Mouse (Mus musculus) forebrain, embryonic 13.5 days (tissue): ENCODE data around the gene Sh3tc1. TPM values are rescaled to one million over a fixed set of nuclear protein-coding genes. Genes with fewer than 3 reads are reported as not detected.

Source experiments
- ATAC-seq: fragments of 200-750 bp; cut with Nextera tagmentation; 2 replicates; pipeline ENCODE4 v1.8.0; 2017
- H3K27ac ChIP-seq: fragments of 300-500 bp; sonication (generic); 2 replicates; pipeline ENCODE4 v1.5.1; 2015; ENCODE audit warnings: inconsistent platforms, mild to moderate bottlenecking, moderate library complexity
- H3K27me3 ChIP-seq: fragments of 300-500 bp; sonication (generic); 2 replicates; pipeline ENCODE4 v1.6.1; 2015; ENCODE audit warnings: mild to moderate bottlenecking, inconsistent platforms
- H3K36me3 ChIP-seq: fragments of 300-500 bp; sonication (generic); 2 replicates; pipeline ENCODE4 v1.6.1; 2015; ENCODE audit warnings: mild to moderate bottlenecking, inconsistent platforms; ENCODE audit not compliant: poor library complexity, severe bottlenecking
- H3K4me1 ChIP-seq: fragments of 300-500 bp; sonication (generic); 2 replicates; pipeline ENCODE4 v1.6.1; 2015; ENCODE audit warnings: inconsistent platforms
- H3K4me2 ChIP-seq: fragments of 300-500 bp; sonication (generic); 2 replicates; pipeline ENCODE4 v1.6.1; 2015; ENCODE audit warnings: inconsistent platforms, mild to moderate bottlenecking, moderate library complexity
- H3K4me3 ChIP-seq: fragments of 300-500 bp; sonication (generic); 2 replicates; pipeline ENCODE4 v1.5.1; 2015; ENCODE audit warnings: mild to moderate bottlenecking, inconsistent platforms
- H3K9ac ChIP-seq: fragments of 300-500 bp; sonication (generic); 2 replicates; pipeline ENCODE4 v1.6.1; 2015; ENCODE audit warnings: mild to moderate bottlenecking, inconsistent platforms
- H3K9me3 ChIP-seq: fragments of 300-500 bp; sonication (generic); replicated peaks from 2 replicates; pipeline ENCODE4 v1.6.1; 2016; ENCODE audit warnings: inconsistent platforms
- WGBS: fragments of 180-500 bp; shearing (Covaris S2); methylation state at CpG from one replicate; pipeline ENCODE4 v1.1.7; 2015; 5-methylcytosine and 5-hydroxymethylcytosine counted together
- polyA plus RNA-seq: library from polyadenylated mRNA; unstranded; fragments of >200 nt; fragmentation: Nextera tagmentation; extraction: Ambion mirVana; gene quantifications from 2 replicates; pipeline ENCODE4 v1.2.1, GENCODE M21; 2015

Gene Sh3tc1
- polyA plus RNA-seq, 1 experiment from 2014 or later, result 2.1 TPM

DNA sequence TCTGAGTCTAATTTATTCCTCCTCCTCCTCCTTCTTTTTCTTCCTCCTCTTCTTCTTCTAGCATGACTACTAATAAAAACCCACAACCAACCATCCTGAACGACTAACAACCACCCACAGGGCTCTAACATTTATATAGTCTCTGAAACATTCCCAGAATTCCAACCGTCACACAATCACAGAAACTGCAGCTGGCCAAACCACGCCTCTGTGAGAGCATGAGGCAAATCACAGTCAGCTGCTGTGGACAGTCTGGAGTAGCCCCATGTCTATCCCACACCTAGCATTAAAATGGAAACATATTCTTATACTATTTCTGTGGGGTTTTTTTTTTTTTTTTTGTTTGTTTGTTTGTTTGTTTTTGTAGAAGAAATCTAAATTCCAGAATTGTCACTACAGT is 9.6 kb upstream of the Sh3tc1 start:
- WGBS, result 62% methylated on average over 3 of the region's 3 CpGs
- H3K4me2 ChIP-seq, result no peak overlapping the region
- no peak overlapping the region for H3K4me3 ChIP-seq
- ATAC-seq, result no peak
- H3K4me1 ChIP-seq, result no peaks in the 10 kb centered on the region
- H3K9me3 ChIP-seq, result no peaks in the 10 kb centered on the region
- no peak overlapping the region for H3K27ac ChIP-seq
- H3K9ac ChIP-seq, result no peak overlapping the region
- H3K36me3 ChIP-seq, result no peaks in the 10 kb centered on the region
- H3K27me3 ChIP-seq, result no peaks in the 10 kb centered on the region

DNA sequence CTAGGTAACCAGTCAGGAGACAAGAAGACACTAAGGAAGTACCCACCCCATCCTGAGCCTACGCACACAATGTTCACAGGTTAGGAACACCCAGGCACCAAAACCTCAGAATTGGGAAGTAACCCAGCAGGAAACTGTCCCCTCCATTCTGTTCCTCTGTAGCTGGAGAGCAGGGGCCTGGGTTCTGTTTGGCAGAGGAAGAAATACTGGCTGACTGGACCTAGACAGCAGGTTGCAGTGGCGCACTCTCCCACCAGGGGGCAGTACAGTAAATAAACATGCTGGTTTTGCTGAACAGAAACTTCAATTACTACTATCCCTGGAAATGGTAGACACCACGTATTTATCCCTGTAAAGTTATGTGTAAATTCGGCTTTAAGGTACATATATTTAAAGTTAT is 7.1 kb upstream of the Sh3tc1 start:
- Histone ChIP-seq H3K27ac (no peak overlapping the region), H3K27me3 (no peaks in the 10 kb centered on the region), H3K4me2 (no peak overlapping the region), H3K36me3 (no peaks in the 10 kb centered on the region), H3K4me3 (no peak overlapping the region), H3K9me3 (no peaks in the 10 kb centered on the region), H3K4me1 (no peaks in the 10 kb centered on the region), H3K9ac (no peak overlapping the region)
- 27% methylated on average over 4 of the region's 4 CpGs for WGBS
- no peak for ATAC-seq

- H3K27ac ChIP-seq, result no peak overlapping the region
- WGBS, result 80% methylated on average over 5 of the region's 5 CpGs
- no peaks in the 10 kb centered on the region for H3K36me3 ChIP-seq
- no peak overlapping the region for H3K4me2 ChIP-seq
- no peaks in the 10 kb centered on the region for H3K9me3 ChIP-seq
- H3K4me1 ChIP-seq, result no peaks in the 10 kb centered on the region
- H3K4me3 ChIP-seq, result no peak overlapping the region
- no peak for ATAC-seq
- no peak overlapping the region for H3K9ac ChIP-seq
- H3K27me3 ChIP-seq, result peaks cover 12% of the 10 kb centered on the region
Measured at GRCm38 (mm10) chr5:35745406-35745805, 5.6 kb upstream of the Sh3tc1 start.

GRCm38 (mm10) chr5:35743990-35744722 is 4.4 kb upstream of the Sh3tc1 start:
- WGBS, result 86% methylated on average over 7 of the region's 7 CpGs
- no peaks in the 10 kb centered on the region for H3K4me1 ChIP-seq
- H3K27ac ChIP-seq, result no peak overlapping the region
- H3K9me3 ChIP-seq, result no peaks in the 10 kb centered on the region
- H3K9ac ChIP-seq, result no peak overlapping the region
- H3K36me3 ChIP-seq, result no peaks in the 10 kb centered on the region
- H3K27me3 ChIP-seq, result peaks cover 23% of the 10 kb centered on the region
- no peak for ATAC-seq
- H3K4me2 ChIP-seq, result no peak overlapping the region
- no peak overlapping the region for H3K4me3 ChIP-seq

DNA sequence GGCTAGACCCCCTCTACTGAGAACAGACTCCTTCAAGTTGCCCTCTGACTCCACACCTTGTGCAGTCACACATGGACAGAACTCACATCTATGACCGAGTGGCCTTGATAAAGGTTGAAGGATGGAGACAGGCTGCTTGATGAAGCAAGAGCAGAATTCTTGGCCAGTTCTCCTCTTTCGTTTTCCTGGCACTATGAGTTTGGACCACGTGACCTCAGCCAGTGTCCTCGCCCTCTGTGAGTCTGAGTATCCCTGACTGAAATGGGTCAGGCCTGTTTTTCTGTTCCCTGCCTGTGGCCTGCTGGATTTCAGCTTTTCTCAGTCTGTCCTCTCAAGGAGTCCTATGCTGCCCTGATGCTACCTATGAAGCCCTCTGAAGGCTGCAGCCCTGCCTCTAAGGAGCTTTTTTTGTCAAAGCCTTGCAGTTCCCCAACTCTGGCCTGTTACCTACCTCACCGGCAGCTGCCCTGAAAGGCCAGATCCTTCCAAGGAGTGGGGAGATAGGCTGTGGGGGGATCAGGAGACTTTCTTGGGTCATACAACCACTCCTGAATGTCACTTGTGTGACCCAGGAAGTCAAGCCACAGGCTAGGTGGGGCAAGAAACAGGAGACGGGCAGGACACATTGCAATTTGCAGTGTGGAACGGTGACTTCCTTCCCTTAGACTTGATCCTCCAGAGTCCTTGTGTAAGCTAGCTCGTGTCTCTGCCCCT is 3.6 kb upstream of the Sh3tc1 start:
- 72% methylated on average over 8 of the region's 8 CpGs for WGBS
- no peak for ATAC-seq
- Histone ChIP-seq H3K4me2 (no peak overlapping the region), H3K9ac (no peak overlapping the region), H3K4me3 (no peak overlapping the region), H3K27ac (no peak overlapping the region), H3K27me3 (peaks cover 26% of the 10 kb centered on the region), H3K9me3 (no peaks in the 10 kb centered on the region), H3K4me1 (no peaks in the 10 kb centered on the region), H3K36me3 (no peaks in the 10 kb centered on the region)

GRCm38 (mm10) chr5:35741225-35741820 is 1.5 kb upstream of the Sh3tc1 start:
- no peak overlapping the region for H3K9ac ChIP-seq
- no peak overlapping the region for H3K27ac ChIP-seq
- H3K4me3 ChIP-seq, result no peak overlapping the region
- peaks cover 26% of the 10 kb centered on the region for H3K27me3 ChIP-seq
- H3K4me2 ChIP-seq, result no peak overlapping the region
- H3K9me3 ChIP-seq, result no peaks in the 10 kb centered on the region
- H3K4me1 ChIP-seq, result 0 out of 2 replicates have a peak, but pooled peaks cover 2% of the 10 kb centered on the region
- ATAC-seq, result no peak
- 52% methylated on average over 13 of the region's 13 CpGs for WGBS
- no peaks in the 10 kb centered on the region for H3K36me3 ChIP-seq

DNA sequence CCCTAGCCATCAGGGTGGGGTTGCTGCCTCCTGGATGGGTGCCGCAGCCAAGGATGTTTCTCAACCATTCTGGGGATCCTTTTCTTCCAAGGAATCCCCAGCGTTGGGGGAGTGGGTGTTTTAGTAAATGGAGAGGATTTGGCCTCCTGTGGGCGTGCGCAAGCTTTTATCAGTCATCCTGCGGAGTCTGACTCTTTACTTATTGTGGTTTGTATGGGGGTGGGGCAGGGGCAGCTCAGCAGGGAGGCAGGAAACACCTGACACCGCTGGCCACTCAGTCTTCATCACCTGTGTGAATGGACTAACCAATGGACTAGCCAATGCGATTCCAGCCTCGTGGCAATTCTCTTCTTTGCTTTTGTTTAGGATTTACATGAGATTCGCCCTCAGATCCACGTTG is 929 bp upstream of the Sh3tc1 start:
- WGBS, result 8% methylated on average over 10 of the region's 10 CpGs
- H3K9me3 ChIP-seq, result no peaks in the 10 kb centered on the region
- H3K9ac ChIP-seq, result no peak overlapping the region
- H3K27me3 ChIP-seq, result peaks cover 26% of the 10 kb centered on the region
- H3K4me3 ChIP-seq, result no peak overlapping the region
- H3K36me3 ChIP-seq, result no peaks in the 10 kb centered on the region
- no peak for ATAC-seq
- 0 out of 2 replicates have a peak, but pooled peaks cover 2% of the 10 kb centered on the region for H3K4me1 ChIP-seq
- no peak overlapping the region for H3K27ac ChIP-seq
- H3K4me2 ChIP-seq, result no peak overlapping the region

- 0 out of 2 replicates have a peak, but pooled peaks cover 2% of the 10 kb centered on the region for H3K4me1 ChIP-seq
- no peak for ATAC-seq
- peaks cover 26% of the 10 kb centered on the region for H3K27me3 ChIP-seq
- H3K9me3 ChIP-seq, result no peaks in the 10 kb centered on the region
- H3K4me3 ChIP-seq, result no peak overlapping the region
- H3K27ac ChIP-seq, result no peak overlapping the region
- H3K4me2 ChIP-seq, result no peak overlapping the region
- H3K9ac ChIP-seq, result no peak overlapping the region
- 85% methylated on average over 2 of the region's 2 CpGs for WGBS
- H3K36me3 ChIP-seq, result no peaks in the 10 kb centered on the region
Measured at GRCm38 (mm10) chr5:35739005-35739404, 782 bp downstream of the Sh3tc1 start.

- ATAC-seq, result no peak
- 0 out of 2 replicates have a peak, but pooled peaks cover 2% of the 10 kb centered on the region for H3K4me1 ChIP-seq
- no peak overlapping the region for H3K4me3 ChIP-seq
- H3K4me2 ChIP-seq, result no peak overlapping the region
- H3K9me3 ChIP-seq, result no peaks in the 10 kb centered on the region
- H3K27me3 ChIP-seq, result peaks cover 26% of the 10 kb centered on the region
- no peak overlapping the region for H3K9ac ChIP-seq
- no peak overlapping the region for H3K27ac ChIP-seq
- WGBS, result 75% methylated on average over 20 of the region's 20 CpGs
- H3K36me3 ChIP-seq, result no peaks in the 10 kb centered on the region
Measured at GRCm38 (mm10) chr5:35737231-35737901, 2.4 kb downstream of the Sh3tc1 start.

DNA sequence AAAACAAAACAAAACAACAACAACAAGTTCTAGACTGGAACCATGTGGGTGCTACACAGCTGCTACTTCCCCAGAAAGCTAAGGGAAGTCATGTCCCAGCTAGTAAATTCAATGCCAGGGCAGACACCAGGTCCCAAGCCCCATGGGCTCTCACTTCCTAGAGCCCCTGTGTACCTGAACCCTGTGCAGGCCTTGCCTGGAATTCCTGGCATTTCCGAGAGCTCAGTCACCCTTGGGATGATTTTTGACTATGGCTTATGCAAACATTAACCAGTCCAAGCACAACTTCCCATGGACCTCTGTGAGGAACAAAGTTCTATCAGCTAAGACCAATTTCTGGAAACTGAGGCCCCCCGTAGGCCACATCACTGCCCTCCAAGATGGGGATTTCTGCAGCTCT is 6.3 kb downstream of the Sh3tc1 start:
- no peak overlapping the region for H3K9ac ChIP-seq
- H3K4me2 ChIP-seq, result no peak overlapping the region
- no peak for ATAC-seq

GRCm38 (mm10) chr5:35731006-35731405 is 8.8 kb downstream of the Sh3tc1 start:
- Histone ChIP-seq H3K4me3 (no peak overlapping the region), H3K27me3 (no peaks in the 10 kb centered on the region), H3K27ac (no peak overlapping the region), H3K9me3 (no peaks in the 10 kb centered on the region), H3K4me2 (no peak overlapping the region), H3K4me1 (no peaks in the 10 kb centered on the region), H3K9ac (no peak overlapping the region), H3K36me3 (no peaks in the 10 kb centered on the region)
- 86% methylated on average over 4 of the region's 4 CpGs for WGBS
- ATAC-seq, result no peak

More for the DNA sequence above, 6.3 kb downstream of the Sh3tc1 start:
- 0 out of 2 replicates have a peak, but pooled peaks cover 2% of the 10 kb centered on the region for H3K4me1 ChIP-seq
- H3K4me3 ChIP-seq, result no peak overlapping the region
- H3K36me3 ChIP-seq, result no peaks in the 10 kb centered on the region
- H3K27me3 ChIP-seq, result no peaks in the 10 kb centered on the region
- no peaks in the 10 kb centered on the region for H3K9me3 ChIP-seq
- H3K27ac ChIP-seq, result no peak overlapping the region
- WGBS, result 86% methylated on average over 2 of the region's 2 CpGs

DNA sequence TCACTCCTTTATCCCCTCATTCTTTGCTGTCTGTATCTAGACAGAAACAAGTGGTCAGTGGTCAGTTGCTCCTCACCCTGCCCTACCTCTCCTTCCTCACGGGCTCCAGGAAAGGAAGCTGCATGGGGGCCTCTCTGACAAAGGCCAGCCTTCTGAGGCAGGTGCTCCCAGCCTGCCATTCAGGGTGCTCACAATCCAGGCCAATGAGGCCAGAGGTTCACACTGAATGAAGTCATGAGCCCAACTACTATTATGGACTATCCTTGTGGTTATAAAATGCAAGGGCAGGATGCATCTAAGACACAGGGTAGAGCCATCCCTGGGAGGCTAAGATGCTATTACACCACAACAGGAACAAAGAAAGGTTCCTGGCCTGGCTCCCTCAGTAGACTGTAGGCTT is 9.2 kb downstream of the Sh3tc1 start:
- no peak for ATAC-seq
- Histone ChIP-seq H3K36me3 (no peaks in the 10 kb centered on the region), H3K27ac (no peak overlapping the region), H3K27me3 (no peaks in the 10 kb centered on the region), H3K9me3 (no peaks in the 10 kb centered on the region), H3K4me1 (no peaks in the 10 kb centered on the region), H3K4me2 (no peak overlapping the region), H3K4me3 (no peak overlapping the region), H3K9ac (no peak overlapping the region)
- WGBS, result 79% methylated on average over 1 of the region's 1 CpGs
